Mouse (Mus musculus) gastrocnemius, postnatal 14 days (tissue): ENCODE results near the gene Sult1c2. TPM values are rescaled to one million over a fixed set of nuclear protein-coding genes. Genes with fewer than 3 reads are reported as not detected.
"Not testable (repeated sequence)": the region's sequence is repeated elsewhere in the genome, so short reads cannot be mapped to it uniquely, and the experiment has no call there.

Experiments used
- DNase-seq: peaks from one replicate; pipeline ENCODE4 v3.0.0; 2021; ENCODE audit warnings: mixed read lengths
- intact Hi-C: fragments of 180-260 bp; cut with DNase I; formaldehyde crosslinking; loops from one replicate; pipeline ENCODE4 v1.15.1; 2025; ENCODE audit warnings: low total_unique reads
- long read RNA-seq, 2 experiments: library from polyadenylated mRNA; stranded (forward); transcript quantifications; one replicate each; pipeline ENCODE4 v2.0.0; 2021
- total RNA-seq, 2 experiments: library from RNA; stranded (reverse); gene quantifications; 2 replicates each; pipeline ENCODE4 v1.2.3; 2021

The Sult1c2 gene
- total RNA-seq = not detected
- long read RNA-seq, experiment 1 = 0 reads
- long read RNA-seq, experiment 2 = 0 reads

DNA sequence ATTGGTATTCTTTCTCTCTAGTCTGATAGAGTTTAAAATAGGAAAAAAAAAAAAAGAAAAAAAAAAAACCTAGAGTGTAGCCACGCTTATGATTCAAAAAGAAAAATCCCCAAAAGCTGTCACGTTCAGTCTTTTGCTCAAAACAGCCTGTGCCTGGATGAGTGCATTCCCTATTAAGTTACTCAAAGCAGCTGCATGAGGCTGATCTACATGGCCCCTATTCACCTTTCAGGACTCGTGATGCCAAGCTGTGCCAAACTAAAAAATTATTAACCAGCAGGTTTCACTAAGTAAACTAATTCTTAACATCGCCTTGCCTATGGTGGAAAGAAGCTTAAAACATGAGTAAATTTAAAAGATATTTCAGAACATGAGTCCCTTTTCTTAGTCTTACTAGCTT is at the start of gene Sult1c2:
Gene Sult1c2 (minus strand): TSS at position 134 of the 400 bp plus-strand sequence.
- intact Hi-C loops = no loop called here
- DNase-seq = no peak

DNA sequence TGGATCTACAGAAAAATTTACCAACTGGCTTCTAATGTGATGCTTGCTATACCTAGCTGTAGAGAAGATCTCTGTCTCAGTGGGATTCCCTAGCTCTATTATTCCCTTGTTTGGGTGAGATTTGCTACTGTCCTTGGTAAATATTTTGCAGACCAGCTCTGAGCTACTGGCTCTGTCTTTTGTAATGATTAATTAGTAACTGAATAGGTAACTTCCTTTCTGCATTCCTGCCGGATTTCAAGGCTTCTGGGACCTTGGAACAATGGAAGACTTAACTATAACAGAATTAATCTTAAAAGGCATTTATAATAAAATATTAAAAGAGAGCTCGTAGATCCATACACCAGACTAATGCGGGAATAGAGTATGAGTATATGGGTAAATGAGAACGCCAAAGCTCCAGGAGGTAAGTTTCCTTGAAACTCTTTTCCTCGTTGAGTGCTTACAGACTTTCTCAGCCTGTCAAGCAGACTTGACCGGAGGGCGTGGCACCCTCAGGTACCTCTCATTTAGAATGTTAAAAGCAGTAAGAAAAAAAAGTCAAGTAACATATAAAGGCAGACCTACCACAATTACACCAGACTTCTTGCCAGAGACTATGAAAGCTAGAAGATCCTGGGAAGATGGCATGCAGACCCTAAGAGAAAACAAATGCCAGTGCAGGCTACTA is 33.0 kb upstream of the Sult1c2 start:
- DNase-seq = not testable (repeated sequence)

GRCm38 (mm10) chr17:53874433-53874832 is 28.3 kb upstream of the Sult1c2 start:
- intact Hi-C loops = no loop called here
- DNase-seq = no peak

More for the DNA sequence above, 33.0 kb upstream of the Sult1c2 start:
- intact Hi-C loops = not testable (repeated sequence)

- no peak for DNase-seq
- intact Hi-C loops = no loop called here
Measured at GRCm38 (mm10) chr17:53872192-53872591, 26.1 kb upstream of the Sult1c2 start.

DNA sequence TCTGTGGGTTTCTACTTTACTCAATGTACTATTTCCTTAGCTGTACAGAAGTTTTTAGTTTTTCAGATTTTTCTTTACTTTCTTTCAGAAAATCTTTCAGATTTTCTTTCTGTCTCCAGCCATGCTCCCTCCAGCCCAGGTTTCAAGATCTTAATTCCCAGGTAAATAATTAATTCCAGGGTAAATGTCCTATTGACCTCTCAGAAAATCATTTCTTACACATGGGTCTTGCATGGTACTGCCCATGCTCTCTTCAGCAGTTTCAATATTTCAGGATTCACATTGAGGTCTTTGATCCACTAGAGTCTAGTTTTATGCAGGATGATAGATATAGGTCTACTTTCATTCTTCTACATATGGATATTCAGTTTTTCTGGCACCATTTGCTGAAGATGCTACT is 23.8 kb upstream of the Sult1c2 start:
- DNase-seq = no peak
- intact Hi-C loops = no loop called here

- intact Hi-C loops = no loop called here
Measured at GRCm38 (mm10) chr17:53865260-53865955, 19.3 kb upstream of the Sult1c2 start.

DNA sequence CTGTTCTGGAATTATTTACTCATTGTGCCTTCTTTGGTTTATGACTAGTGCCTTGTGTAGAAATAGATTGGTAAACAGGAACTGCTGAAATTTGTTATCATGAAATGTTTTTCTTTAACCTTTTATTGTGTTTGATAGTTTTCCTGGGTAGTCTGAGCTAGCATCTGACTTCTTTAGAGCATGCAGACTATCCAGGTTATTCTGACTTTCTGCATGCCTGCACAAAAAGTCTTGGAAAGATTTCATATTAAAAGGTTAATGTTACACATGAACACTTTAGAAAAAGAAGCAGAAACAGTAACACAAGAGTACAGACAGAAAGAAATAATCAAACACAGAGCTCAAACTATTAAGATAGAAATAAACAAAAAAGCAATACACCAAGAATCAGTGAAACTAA is 14.4 kb upstream of the Sult1c2 start:
- intact Hi-C loops = no loop called here
- no peak for DNase-seq

More at GRCm38 (mm10) chr17:53865260-53865955, 19.3 kb upstream of the Sult1c2 start:
- DNase-seq = no peak

DNA sequence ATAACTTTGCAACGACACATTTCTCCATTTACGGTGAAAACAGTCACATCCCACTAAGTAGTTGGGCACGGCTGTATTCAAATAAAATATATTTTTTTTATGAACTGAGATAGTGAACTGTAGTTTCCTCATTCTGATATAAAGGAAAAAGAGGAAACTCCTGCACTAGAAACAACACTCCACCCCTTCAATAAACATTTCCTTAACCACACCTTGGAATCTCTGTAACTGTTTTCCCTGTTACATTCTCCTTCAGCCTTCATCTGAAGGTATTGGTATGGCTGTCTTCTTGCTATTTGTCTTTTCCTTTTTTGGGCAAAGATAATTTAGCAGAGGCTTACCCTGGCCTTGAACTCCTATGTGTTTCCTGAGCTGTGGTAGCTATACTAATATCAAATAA is 8.9 kb upstream of the Sult1c2 start:
- intact Hi-C loops = no loop called here
- DNase-seq = no peak

GRCm38 (mm10) chr17:53845796-53846195 is 343 bp downstream of the Sult1c2 start:
- intact Hi-C loops = no loop called here
- DNase-seq = no peak

DNA sequence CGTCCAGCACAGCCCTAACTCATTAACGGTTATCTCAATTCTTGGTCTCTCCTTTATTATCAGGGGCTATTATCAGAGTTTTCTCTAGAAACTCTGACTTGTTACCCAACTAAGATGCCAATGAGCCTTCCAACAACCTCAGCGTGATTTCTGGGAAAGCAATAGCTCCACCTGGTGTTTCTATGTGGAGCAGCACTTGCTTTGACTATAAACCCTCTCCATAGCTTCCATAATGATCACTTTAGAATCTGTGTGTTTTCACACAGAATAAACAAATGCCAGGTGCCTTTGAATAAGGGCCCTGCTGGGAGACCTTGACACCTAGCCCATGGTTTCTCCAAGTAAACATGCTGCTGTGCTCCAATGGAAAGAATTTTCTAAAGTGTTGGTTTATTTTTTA is 12.8 kb downstream of the Sult1c2 start:
- intact Hi-C loops = no loop called here
- no peak for DNase-seq

DNA sequence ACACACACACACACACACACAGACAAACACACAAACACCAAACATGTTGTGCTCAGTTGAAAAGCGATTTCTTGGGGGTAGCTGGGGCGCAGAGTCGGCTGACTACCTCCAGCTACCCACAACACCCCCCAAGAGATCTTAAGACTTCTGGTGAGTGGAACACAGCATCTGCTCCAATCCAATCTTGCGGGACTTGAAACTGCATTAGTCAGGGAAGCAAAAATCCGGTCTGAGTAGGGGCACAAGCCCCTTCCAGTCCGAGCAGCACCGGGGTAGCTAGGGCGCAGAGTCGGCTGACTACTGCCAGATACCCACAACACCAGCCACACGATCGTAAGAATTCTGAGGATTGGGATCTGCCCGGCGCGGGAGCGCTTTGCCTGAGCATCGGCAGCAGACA is 42.2 kb downstream of the Sult1c2 start:
- DNase-seq, intact Hi-C loops: not testable (repeated sequence)

- intact Hi-C loops = no loop called here
- no peak for DNase-seq
Measured at GRCm38 (mm10) chr17:53783381-53783780, 62.8 kb downstream of the Sult1c2 start.

Other genes starting within 250 kb of the Sult1c2 start
- gene Sgo1, start 157.0 kb downstream of the Sult1c2 start, total RNA-seq = 1 to 10 TPM in 1 of 2 experiments, under 1 TPM in 1; 0.95 to 1.7 TPM
- gene Sult1c1, start 144.3 kb upstream of the Sult1c2 start, total RNA-seq = not detected